Mouse (Mus musculus): ENCODE results near the gene Rnaseh2a.

GRCm38 (mm10) chr8:84925557-84925956 is 44.0 kb downstream of the Rnaseh2a start:
- TF ChIP-seq CTCF (IDR thresholded peaks at IDR 0.05; ENCODE audit: low read depth) (no peak), EP300 (IDR thresholded peaks at IDR 0.05; ENCODE audit: low read depth) (no peak)

Data from heart, postnatal 0 days (tissue).